Mouse (Mus musculus) mature B cell (primary cell): ENCODE data around the gene Htr5b.

Experiments used
- in situ Hi-C: fragments of 300-500 bp; cut with MboI; formaldehyde crosslinking; loops from 2 replicates; pipeline ENCODE4 v1.14.3; 2019

The Htr5b gene

DNA sequence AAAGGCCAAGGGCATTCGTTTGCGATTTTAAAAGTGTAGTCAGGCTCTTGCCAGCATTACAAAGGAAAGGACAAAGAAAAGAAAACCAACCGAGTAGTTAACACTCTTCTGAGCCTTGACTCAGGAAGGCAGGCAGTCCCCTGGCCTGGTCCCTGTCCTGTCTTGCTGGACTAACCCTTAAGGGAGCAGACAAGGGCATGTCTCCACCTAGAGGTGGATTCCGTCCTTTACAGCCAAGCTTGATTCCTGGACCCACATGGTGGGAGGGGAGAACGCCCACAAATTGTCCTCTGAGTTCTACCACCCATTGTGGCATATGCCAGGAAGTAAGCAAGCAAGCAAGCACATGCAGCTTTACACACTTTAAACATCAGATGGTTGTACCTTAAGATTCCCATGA, 38.0 kb downstream of the Htr5b start:
- in situ Hi-C loops = no loop called here

DNA sequence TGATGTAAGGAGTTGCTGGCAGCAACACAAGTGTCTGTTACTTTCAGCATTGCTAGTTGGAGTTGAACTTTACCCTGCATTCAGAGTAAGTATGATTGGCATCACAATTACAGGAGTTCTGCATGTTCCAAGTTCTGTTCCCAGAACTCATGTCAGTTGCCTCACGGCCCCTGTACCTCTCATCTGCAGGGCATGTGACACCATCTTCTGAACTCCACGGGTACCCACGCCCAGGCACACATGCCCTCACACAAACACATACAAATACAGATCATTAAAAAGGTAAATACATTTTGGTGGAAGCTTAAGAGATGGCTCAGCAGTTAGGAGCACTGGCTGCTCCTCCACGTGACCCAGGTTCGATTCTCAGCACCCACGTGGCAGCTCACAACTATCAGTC, 41.5 kb downstream of the Htr5b start:
- in situ Hi-C loops = no loop called here

DNA sequence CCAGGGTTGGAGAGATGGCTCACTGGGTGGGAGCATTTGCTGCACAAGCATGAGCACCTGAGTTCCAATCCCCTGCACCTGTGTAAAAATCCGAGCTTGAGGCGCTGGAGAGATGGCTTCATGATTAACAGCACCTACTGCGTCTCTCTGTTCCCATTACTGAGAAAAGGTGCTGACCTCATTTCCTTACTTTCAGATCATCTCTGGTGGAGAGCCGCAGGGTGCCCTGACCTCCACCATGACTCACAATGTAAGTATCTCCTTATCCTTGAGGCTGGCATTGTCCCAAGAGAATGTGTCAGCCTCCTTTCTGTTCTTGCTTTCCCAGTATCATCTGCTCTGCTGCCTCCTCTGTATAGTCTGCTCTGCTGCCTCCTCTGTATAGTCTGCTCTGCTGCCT, 45.2 kb downstream of the Htr5b start:
- in situ Hi-C loops = no loop called here

DNA sequence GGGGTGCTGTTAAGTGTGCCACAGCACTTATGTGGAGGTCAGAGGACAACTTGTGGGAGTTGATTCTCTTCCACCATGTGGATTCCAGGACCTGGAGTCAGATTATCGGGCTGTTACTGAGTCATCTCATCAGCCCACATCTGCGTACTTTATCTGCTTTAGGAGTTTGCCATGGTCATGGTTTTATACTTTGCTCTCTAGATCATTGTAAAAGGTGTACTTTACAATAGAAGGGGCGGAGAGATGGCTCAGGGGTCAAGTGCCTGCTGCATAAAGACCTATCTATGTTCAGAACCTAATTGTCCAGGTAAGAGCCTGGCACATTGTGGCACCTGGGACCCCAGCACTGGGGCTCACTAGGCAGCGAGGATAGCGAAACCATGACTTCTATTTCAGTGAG, 48.9 kb downstream of the Htr5b start:
- in situ Hi-C loops = no loop called here

DNA sequence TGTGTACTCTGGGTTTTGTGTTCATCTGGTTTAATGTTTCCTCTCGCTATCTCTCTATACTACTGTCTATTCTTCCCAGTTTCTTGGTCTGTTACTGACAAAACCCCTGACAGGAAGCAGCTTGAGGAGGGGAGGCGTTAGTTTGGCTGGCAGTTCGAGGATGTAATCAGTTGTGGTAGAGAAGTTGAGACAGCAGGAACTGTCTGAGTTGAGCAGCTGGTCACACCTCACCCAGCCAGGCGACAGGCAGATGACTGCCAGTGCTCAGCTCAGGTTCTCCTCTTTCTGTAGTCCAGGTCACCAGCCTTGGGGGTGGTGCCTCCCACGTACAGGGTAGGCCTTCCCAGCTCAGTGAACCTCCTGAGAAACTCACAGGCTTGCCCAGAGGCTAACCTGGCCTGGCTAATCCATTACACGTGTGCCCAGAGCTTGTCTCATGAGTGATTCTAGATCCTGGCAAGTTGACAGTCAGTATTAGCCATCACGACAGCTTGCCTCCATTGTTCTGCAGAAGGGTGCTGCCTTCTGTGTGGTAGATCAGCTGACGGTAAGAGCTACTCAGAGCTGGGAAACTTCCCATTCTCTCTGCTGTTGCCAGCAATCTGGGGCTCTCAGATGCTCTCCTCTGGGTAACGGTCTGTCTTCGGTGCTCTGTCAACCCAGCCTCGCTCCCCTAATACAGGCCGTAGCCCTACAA, 49.8 kb downstream of the Htr5b start:
- in situ Hi-C loops = no loop called here

DNA sequence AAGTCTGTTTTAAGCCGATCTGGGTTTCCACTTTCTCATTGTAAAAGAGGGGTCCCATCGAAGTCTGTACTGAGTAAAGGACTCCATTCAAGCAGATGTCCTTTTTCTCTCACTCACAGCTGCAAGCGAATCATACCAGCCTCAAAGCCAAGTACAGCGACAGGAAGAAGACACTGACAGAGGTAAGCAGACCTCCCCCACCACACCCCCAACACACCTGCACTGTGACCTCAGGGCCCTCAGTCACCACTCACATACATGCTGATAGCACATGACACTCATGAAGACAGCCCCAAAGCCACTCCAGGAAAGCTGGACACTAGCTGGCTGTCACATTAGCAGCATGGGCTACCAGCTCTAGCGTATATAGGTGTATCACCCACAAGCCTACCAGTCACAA, 50.5 kb downstream of the Htr5b start:
- in situ Hi-C loops = no loop called here

DNA sequence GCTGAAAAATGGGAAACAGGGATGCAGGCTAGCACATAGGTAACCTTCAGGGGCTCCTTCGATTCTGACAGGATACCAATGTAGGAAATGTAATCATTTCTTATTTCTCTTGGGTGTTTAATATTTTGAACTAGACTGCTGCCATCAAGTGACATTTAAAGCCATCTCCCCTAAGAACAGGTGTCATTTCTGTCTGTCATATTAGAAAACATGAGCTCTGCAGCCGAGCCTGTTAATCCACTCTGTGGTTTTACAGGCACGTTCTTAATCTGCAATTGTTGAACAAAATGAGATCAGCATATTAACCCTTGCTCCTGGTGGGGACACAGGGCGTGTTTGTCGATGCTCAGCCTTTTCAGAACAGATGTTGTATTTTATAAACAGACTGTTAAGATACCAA, 56.8 kb downstream of the Htr5b start:
- in situ Hi-C loops = no loop called here

DNA sequence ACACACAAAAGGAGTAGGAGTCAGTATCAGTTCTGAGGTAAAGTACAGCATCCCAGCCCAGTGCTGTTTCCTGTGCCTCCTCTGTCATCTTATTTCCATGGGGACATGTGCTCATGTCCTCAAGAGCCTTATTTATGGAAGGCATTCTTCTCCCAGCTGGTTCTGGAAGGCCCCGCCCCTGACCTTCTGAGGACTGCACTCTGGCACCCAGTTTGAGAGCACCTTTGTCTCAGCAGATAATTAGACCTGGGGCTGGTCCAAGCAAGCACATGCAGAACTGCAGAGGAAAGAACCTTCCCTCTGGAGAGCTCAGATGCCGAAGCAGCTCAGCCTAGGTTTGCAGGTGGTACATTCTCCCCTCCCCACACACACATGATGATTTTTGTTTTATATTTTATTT, 60.0 kb downstream of the Htr5b start:
- in situ Hi-C loops = no loop called here

DNA sequence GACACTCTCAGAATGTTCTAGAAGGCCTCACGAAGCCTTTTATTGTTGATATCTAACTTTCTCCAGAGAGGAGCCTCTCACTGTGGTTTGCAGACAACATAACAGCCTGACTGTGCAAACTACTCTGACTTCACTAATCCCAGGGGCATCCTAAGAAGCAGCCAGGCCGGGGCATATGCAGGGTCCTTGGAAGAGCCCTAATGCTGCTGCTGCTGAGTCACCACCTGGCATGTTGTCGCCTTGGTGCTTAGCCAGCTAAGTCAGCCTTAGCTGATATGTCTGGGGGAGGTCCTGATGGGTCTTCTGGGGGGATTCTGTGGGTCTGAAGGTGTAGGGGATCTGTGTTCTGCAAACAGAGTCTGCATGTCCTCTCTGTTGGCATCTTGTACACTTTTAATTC, 62.0 kb downstream of the Htr5b start:
- in situ Hi-C loops = no loop called here

DNA sequence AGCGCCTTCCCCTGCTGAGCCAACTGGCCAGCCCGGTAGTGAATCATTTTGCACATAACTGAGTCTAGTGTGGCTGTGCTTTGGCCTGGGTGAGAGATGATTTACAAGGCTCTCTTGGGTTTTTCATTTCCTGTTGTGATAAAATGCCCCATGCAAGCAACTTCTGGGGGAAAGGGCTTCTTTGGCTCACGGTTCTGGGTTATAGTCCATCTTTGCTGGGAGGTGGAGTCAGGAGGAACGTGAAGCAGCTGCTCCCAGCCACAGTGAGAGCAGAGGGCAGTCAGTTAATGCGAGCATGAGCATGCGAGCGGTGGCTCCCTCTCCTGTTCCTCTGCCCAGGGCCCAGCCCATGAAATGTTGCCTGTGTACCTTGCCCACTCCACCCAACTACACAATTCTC, 64.5 kb downstream of the Htr5b start:
- in situ Hi-C loops = no loop called here

DNA sequence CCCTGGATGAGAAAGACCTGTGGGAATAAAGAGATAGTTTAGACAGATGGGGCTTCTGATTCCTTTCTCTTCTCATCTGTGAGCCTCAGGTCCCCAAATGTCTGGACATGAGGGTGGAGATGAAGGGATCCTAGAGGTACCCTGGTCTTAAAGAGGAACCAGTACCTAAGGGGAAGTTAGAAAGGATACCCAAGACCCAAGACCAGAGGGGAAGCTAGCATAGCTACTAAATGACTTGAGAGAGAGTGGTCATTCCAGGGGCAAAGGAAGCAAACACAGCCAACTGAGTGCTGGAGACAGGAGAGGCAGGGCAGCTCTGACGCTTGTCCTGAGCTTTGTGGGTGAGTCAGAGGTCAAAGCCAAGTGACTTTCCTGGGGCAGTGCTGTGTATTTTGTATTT, 65.6 kb downstream of the Htr5b start:
- in situ Hi-C loops = no loop called here

DNA sequence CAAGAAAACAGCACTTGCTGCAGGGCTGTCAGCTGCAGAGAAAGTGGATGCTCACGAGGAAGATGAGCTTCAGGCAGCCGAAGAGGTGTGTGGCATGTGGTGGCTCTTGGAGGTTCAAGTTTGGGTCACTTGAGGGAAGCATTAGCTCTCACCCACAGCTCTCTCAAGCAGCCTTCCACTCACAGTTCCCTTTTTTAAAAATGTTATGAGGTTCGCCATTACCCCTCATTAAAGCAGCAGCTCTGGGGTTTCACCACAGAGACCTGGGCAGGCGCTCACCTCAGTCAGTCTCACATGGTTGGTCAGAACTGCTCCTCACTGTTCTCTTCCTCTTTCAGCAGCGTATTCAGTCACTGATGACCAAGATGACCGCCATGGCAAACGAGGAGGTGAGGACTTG, 66.4 kb downstream of the Htr5b start:
- in situ Hi-C loops = no loop called here

DNA sequence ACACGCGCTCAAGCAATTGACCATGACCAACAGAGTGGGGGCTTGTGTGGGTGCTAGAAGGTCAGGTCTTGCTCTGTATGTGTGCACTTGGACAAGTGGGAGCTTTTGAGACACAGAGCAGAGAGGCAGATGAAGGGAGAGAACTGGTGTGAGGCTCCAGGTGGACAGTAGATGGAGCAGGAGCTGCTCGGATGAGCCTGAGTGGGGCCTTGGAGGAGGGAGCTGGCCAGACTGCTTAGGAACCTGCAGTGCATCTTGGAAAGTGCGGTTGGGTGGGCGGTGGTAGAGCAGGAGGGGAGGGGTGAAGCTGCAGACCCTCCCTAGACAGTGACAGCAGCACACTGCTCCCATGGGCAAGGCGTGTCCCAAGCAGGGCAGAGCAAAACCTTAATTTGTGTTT, 68.2 kb downstream of the Htr5b start:
- in situ Hi-C loops = no loop called here
